Mouse (Mus musculus) kidney, adult 8-10 months (tissue): Measurements from ENCODE around the gene Aph1c.
"Not testable (repeated sequence)": the region's sequence is repeated elsewhere in the genome, so short reads cannot be mapped to it uniquely, and the experiment has no call there.

Experiments used
- DNase-seq, 2 experiments: peaks; one replicate each; pipeline ENCODE4 v3.0.0; 2022

The Aph1c gene

GRCm38 (mm10) chr9:66825990-66826389, 8.5 kb downstream of the Aph1c start:
- peak; percentile 24 to 55 for DNase-seq

GRCm38 (mm10) chr9:66822255-66822654, 12.3 kb downstream of the Aph1c start:
- DNase-seq = not testable (repeated sequence)

GRCm38 (mm10) chr9:66820996-66821395, 13.5 kb downstream of the Aph1c start:
- DNase-seq = no peak

- DNase-seq = no peak
Measured at GRCm38 (mm10) chr9:66813392-66813791, 21.1 kb downstream of the Aph1c start.

GRCm38 (mm10) chr9:66805951-66806350, 28.6 kb downstream of the Aph1c start:
- not testable (repeated sequence) for DNase-seq

- DNase-seq = no peak
Measured at GRCm38 (mm10) chr9:66801947-66802346, 32.6 kb downstream of the Aph1c start.

- DNase-seq = no peak
Measured at GRCm38 (mm10) chr9:66796739-66797138, 37.8 kb downstream of the Aph1c start, which contains the start of gene Gm10647. Gene Gm10647 (plus strand): TSS chr9:66797039.

GRCm38 (mm10) chr9:66795464-66796324, 38.8 kb downstream of the Aph1c start, which contains the start of gene Aph1b:
Gene Aph1b (minus strand): TSS chr9:66795490.
- peak; percentile 98 to 99 for DNase-seq

GRCm38 (mm10) chr9:66794629-66795463, 39.7 kb downstream of the Aph1c start:
- DNase-seq = no peak

GRCm38 (mm10) chr9:66787821-66788220, 46.7 kb downstream of the Aph1c start:
- DNase-seq = peak in 1 of 2 experiments; percentile 46

GRCm38 (mm10) chr9:66784552-66784951, 50.0 kb downstream of the Aph1c start:
- DNase-seq = not testable (repeated sequence)

GRCm38 (mm10) chr9:66770701-66771100, 63.8 kb downstream of the Aph1c start:
- DNase-seq = peak; percentile 53 to 77

GRCm38 (mm10) chr9:66769275-66769674, 65.3 kb downstream of the Aph1c start:
- DNase-seq = peak; percentile 88 to 93

- DNase-seq = peak; percentile 57 to 69
Measured at GRCm38 (mm10) chr9:66768721-66769120, 65.8 kb downstream of the Aph1c start.
